Mouse (Mus musculus) liver, adult 2 months (tissue): ENCODE results near the gene Olfr1310.

Experiments used
- CTCF ChIP-seq: fragments of 200-500 bp; IDR thresholded peaks from 2 replicates; pipeline ENCODE4 v1.5.1; 2011; ENCODE audit warnings: low read depth, low read length, control low read depth
- POLR2A ChIP-seq: fragments of 200-500 bp; IDR thresholded peaks from 2 replicates; pipeline ENCODE4 v1.6.1; 2011; ENCODE audit warnings: low read length, control low read depth; ENCODE audit not compliant: insufficient read depth; ENCODE audit errors: extremely low read depth

GRCm38 (mm10) chr2:111990181-111990580 is 22.3 kb downstream of the Olfr1310 start, which contains the start of gene Olfr1309:
- no peak for TF ChIP-seq CTCF
- no peak for TF ChIP-seq POLR2A
